Comparison of ENCODE assay signal across 8 mouse cellular contexts in the genomic region with DNA sequence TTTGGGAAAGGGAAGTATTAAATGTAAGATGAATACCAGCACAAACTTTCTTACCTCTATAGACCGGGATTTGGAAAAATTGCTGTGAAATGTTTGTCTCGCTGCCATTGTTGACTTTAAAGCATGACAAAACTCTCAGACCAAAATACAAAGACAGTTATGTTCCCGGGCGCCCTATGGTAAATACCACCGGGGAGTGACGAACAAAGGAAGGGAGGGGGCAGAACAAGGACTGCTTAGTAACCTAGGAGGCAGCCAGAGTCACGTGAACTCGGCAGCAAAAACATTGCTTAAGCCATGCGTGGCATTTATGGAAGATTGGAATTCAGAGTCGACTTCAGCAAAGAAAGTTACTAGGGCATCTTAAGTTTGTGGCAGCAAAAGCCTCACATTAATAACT. TPM values are rescaled to one million over a fixed set of nuclear protein-coding genes. Genes with fewer than 3 reads are reported as not detected.
DNase-seq lines count a peak whose midpoint lies in the region; ATAC-seq lines count a peak whose summit lies in the region.

No protein-coding gene starts in this region.

- peaks cover 5% of the 10 kb centered on the region; the same call in 1 of the 2 replicates for H3K4me1 ChIP-seq in intestine, embryonic 15.5 days (replicated peaks)
- H3K4me1 ChIP-seq in midbrain, embryonic 13.5 days (replicated peaks) = peaks cover 19% of the 10 kb centered on the region

- WGBS in intestine, embryonic 15.5 days = 8% methylated on average over 10 of the region's 10 CpGs
- WGBS in midbrain, embryonic 13.5 days = 2% methylated on average over 10 of the region's 10 CpGs

- peak; percentile 46; the same call in 1 of the 2 replicates for ATAC-seq in intestine, embryonic 15.5 days
- ATAC-seq in midbrain, embryonic 13.5 days = no peak

- peak overlapping the region; percentile 100 for H3K4me2 ChIP-seq in intestine, embryonic 15.5 days (replicated peaks)
- peak overlapping the region; percentile 99 for H3K4me2 ChIP-seq in midbrain, embryonic 13.5 days (replicated peaks)

- H3K9me3 ChIP-seq in intestine, embryonic 15.5 days = no peaks in the 10 kb centered on the region
- no peaks in the 10 kb centered on the region for H3K9me3 ChIP-seq in midbrain, embryonic 13.5 days

- H3K9ac ChIP-seq in intestine, embryonic 15.5 days = no peak overlapping the region
- peak overlapping the region; percentile 75; the same call in 1 of the 2 replicates for H3K9ac ChIP-seq in midbrain, embryonic 13.5 days (replicated peaks)

- H3K36me3 ChIP-seq in intestine, embryonic 15.5 days = no peaks in the 10 kb centered on the region
- H3K36me3 ChIP-seq in midbrain, embryonic 13.5 days = no peaks in the 10 kb centered on the region

- peak; percentile 7 to 8 for DNase-seq in heart, adult 18-20 months
- DNase-seq in heart, postnatal 36 days = no peak
- peak; percentile 56 for DNase-seq in embryo, embryonic 11 days
- DNase-seq in layer of hippocampus, adult 11-12 months (ENCODE audit: low spot score) = no peak
- no peak for DNase-seq in c-Kit-positive CD71-positive TER-119-positive erythroid progenitor cells, embryonic 14.5 days (ENCODE audit: low spot score)
- DNase-seq in thymus, postnatal 25 days = no peak

- intact Hi-C loops in heart, postnatal 36 days (cut with DNase I) = no loop called here

- H3K27me3 ChIP-seq in intestine, embryonic 15.5 days (replicated peaks) = peaks cover 17% of the 10 kb centered on the region
- peaks cover 31% of the 10 kb centered on the region for H3K27me3 ChIP-seq in midbrain, embryonic 13.5 days

- peak overlapping the region; percentile 75; the same call in 1 of the 2 replicates for H3K4me3 ChIP-seq in intestine, embryonic 15.5 days (replicated peaks)
- peak overlapping the region; percentile 69 for H3K4me3 ChIP-seq in midbrain, embryonic 13.5 days (replicated peaks)

- H3K27ac ChIP-seq in intestine, embryonic 15.5 days = no peak overlapping the region
- H3K27ac ChIP-seq in midbrain, embryonic 13.5 days = no peak overlapping the region

RNA-seq across cellular contexts. Expression of gene Prss12, which starts 1.4 kb away (rescaled TPM):
- 1 to 10 TPM in 1 of 2 experiments, under 1 TPM in 1; 0.67 to 1.2 TPM for total RNA-seq in heart, adult 18-20 months (2021)
- total RNA-seq in heart, postnatal 36 days (2021) = under 1 TPM; 0.54 to 0.58 TPM
- 5.4 and 6.3 TPM in 2 replicates for polyA plus RNA-seq in intestine, embryonic 15.5 days (2015; fragmentation: Nextera tagmentation; extraction: Ambion mirVana)
- polyA plus RNA-seq in midbrain, embryonic 13.5 days (2015; fragmentation: Nextera tagmentation; extraction: Ambion mirVana) = 7.6 and 8.6 TPM in 2 replicates

Comparison
In these comparisons a context has a peak if more than half of its experiments do, and no peak if none do; other contexts are left out.
1. DNase-seq: peak in heart, adult 18-20 months (2 of 2) and embryo, embryonic 11 days (single experiment); none in heart, postnatal 36 days (0 of 2), layer of hippocampus, adult 11-12 months (single experiment), c-Kit-positive CD71-positive TER-119-positive erythroid progenitor cells, embryonic 14.5 days (single experiment) and thymus, postnatal 25 days (single experiment).